Mouse (Mus musculus): ENCODE measurements around the gene Olfr370. TPM values are rescaled to one million over a fixed set of nuclear protein-coding genes. Genes with fewer than 3 reads are reported as not detected.

Olfr370 gene
- total RNA-seq, 1 experiment from 2014 or later, result not detected

DNA sequence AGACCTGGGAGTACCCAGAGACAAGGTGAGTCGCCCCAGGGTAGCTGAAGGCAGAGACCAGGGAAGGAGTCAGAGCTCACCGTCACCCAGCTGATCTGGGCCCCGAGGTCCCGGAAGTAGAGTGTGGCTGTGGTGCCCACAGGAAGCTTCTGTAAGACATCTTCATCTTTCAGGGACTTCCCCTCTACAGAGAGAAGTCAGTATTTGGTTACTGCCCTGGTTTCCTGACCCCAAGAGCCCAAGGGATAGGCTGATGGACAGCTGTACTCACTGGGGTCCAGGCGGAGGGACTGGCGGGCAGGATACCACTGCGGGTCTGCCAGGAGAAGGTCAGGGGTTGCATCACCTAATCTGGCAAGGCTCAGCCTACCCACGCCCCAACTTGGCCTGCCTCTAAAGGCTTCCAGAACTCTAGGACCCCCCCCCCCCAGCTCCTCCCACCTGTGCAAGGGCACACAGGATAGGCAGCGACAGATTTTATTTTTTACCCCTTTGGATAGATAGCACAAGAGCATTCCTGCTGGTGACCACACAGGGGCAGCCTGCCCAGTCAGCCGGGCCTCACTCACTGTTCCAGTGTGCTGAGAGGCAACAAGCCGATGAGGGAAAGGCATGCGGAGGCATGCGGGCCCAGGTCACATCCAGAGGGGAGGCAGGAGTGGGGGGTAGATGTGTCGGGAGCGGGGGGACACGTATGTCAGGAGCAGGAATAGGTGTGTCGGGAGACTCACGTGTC lies 37.7 kb downstream of the Olfr370 start:
- peak; percentile 68 to 71 for ATAC-seq (replicated peaks in 1 of 2; ENCODE audit: insufficient read depth in 1 of 2, low FRiP score in 2 of 2, low TSS enrichment in 1 of 2, low read depth in 1 of 2, poor library complexity in 2 of 2, severe bottlenecking in 2 of 2)

DNA sequence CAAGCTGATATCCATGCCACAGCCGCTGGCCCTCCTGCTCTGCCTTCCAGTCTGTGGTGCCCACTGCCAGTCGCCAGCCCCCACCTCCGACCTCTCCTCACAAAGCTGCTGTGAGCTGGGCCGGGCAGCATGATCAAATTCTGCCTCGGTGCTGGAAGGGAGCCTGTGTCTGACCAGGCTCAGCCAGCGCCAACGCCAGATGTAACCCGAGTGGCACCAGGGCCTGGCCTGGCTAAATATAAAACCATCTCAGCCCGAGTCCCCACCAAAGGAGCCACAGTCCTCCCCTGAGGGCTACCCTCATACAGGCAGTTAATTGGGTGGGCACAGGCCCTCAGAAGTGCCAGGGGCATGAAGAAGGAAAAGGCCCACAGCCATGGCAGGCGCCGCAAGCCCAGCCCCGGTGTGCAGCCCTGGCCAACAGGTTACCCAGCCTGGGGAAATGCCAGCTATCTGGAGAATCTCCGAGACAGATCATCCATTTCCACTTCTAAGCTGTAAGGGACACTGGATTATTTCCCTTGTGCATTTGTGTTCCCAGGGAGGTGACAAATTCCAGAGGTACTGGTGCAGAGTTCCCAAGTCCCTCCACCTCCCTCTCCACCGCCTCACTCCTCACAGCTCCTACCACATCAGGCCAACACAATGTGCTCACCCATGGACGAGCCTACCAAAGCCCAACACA lies 39.2 kb downstream of the Olfr370 start:
- no peak for ATAC-seq (replicated peaks in 1 of 2; ENCODE audit: insufficient read depth in 1 of 2, low FRiP score in 2 of 2, low TSS enrichment in 1 of 2, low read depth in 1 of 2, poor library complexity in 2 of 2, severe bottlenecking in 2 of 2)

DNA sequence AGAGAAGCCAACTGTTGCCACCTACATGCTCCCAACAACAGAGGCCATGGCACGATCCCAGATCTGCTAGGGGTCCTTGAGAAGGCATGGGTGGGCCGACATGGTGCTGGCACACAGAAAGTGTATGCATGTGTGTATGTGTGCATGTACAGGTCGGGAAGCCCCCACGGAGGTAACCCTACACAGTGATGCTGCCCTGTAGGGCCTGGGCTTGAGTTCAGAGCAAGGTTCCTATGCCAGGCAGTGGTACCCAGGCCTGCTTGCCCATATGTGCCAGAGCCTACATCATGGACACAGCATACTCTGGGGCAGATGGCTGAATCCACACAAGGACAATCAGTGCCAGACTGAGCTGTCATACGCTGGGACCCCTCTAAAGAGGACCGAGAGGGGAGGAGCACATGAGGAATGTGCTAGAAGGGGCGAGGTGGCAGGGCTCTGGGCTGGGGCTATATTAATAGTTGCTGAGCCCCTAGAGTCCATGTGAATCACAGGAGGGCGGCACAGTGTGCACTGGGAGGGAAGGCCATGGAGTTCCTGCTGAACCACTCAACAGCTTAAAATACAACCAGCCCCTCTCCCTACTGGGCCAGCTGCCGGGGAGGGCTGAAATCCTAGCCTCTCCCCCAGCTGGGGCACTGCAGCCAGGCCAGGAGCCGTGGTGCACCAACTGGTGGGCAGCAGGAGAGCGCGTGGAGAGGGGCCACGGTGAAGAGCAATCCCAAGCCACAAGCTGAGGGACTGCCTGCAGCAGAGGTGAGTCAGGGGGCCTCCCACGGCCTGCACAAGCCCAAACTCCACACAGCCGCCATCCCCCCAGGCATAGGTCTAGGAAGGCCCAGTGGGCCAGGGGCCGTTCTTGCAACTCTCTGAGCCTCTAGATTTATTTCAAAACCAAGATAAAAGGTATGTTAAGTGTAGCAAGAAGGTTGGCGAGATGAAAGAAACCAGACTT lies 40.3 kb downstream of the Olfr370 start:
- no peak for ATAC-seq (replicated peaks in 1 of 2; ENCODE audit: insufficient read depth in 1 of 2, low FRiP score in 2 of 2, low TSS enrichment in 1 of 2, low read depth in 1 of 2, poor library complexity in 2 of 2, severe bottlenecking in 2 of 2)

DNA sequence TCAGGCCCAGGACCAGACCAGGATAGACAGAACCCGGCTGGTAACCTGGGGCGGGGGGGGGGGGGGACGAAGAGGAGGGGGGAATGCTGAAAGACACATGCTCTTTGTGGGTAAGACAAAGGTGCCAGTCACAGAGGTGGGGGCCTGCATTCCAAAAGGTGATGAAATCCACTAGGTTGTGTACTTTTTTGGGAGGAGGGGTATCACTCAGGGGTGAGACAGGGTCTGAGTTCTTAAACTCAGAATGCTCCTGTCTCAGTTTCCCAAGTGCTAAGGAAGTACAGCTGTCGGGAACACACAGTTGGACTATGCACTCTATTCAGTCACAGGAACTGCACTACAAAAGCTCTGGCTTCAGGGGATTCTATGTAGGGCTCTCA lies 40.9 kb downstream of the Olfr370 start:
- no peak for ATAC-seq (replicated peaks in 1 of 2; ENCODE audit: insufficient read depth in 1 of 2, low FRiP score in 2 of 2, low TSS enrichment in 1 of 2, low read depth in 1 of 2, poor library complexity in 2 of 2, severe bottlenecking in 2 of 2)

DNA sequence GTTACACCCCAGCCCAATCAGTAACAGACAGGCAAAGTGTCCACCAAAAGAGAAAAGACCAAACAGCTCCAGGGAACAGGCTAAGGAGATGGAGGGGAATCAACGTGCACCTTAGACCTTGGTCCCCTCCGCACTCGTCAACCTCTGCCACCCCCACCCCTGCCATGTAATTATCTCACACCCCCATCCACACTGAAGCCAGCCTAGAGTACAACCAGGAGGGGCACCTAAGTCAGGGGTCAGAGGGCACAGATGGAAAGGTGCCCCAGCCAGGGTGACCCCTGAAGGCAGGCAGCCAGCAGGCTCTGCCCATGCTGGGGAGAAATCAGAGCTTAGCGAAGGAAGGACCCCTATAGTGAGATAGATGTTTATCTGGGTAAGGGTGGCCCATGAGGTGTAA lies 41.3 kb downstream of the Olfr370 start:
- no peak for ATAC-seq (replicated peaks in 1 of 2; ENCODE audit: insufficient read depth in 1 of 2, low FRiP score in 2 of 2, low TSS enrichment in 1 of 2, low read depth in 1 of 2, poor library complexity in 2 of 2, severe bottlenecking in 2 of 2)

DNA sequence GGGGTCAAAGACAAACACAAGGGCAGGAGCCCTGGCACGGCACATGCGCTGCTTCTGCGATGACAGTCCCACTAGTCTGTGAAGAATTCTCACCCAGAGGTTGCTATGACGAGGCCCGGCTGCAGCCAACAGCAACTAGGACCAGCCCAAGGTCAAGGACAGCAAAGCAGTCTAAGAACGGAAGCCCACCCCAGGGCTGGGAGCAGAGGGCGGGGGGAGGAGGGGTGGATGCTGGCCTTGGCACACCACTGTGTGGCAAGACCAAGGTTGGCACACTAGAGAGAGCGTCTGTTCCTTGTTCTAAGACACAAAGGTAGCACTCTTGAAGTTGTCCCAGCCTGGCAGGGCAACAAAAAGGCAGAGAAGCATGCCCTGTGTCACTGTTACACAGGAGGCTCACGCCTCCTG lies 41.8 kb downstream of the Olfr370 start:
- no peak; a peak in 1 of 4 replicates for ATAC-seq (replicated peaks in 1 of 2; ENCODE audit: insufficient read depth in 1 of 2, low FRiP score in 2 of 2, low TSS enrichment in 1 of 2, low read depth in 1 of 2, poor library complexity in 2 of 2, severe bottlenecking in 2 of 2)

DNA sequence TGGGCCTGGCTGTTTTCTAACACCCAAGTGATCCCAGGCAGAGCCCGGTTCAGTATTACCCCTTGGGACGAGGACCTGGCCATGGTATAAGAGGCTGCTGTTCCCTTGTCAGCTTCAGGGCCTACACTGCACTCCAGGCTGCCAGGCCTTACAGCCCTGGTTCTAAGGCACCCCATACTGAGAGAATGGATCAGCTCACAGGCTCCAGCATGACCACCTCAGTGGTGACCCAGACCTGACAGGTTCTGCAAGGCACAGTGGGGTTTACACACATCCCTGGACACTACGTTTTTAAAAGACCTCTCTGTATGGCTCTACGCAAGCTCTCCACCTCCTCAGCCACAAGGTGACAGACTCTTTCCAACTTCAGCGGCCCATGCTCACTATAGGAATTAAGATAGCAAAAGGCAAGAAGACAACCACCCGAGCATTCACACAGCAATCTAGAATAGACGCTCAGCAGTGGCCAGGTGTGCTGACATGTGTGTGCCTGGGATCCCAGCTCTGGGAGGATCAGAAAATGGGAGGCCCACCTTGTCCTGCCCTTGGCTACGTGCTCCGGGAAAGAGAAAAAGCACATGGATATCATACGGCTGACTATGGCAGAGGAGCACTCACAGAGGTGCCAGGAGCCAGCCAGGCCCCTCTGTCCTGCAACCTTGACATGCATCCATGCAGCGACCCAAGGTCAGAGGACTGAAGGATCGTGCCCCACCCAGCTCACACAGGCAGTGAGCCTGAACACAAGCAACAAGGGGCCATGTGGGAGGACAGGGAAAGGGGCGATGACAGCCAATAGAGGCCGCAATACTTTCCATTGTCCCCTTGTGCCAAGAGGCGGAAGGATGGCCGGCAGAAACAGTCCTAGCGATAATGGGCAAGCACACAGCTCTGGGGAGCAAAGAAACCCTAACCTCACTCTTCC lies 42.8 kb downstream of the Olfr370 start:
- ATAC-seq (replicated peaks in 1 of 2; ENCODE audit: insufficient read depth in 1 of 2, low FRiP score in 2 of 2, low TSS enrichment in 1 of 2, low read depth in 1 of 2, poor library complexity in 2 of 2, severe bottlenecking in 2 of 2), result no peak

DNA sequence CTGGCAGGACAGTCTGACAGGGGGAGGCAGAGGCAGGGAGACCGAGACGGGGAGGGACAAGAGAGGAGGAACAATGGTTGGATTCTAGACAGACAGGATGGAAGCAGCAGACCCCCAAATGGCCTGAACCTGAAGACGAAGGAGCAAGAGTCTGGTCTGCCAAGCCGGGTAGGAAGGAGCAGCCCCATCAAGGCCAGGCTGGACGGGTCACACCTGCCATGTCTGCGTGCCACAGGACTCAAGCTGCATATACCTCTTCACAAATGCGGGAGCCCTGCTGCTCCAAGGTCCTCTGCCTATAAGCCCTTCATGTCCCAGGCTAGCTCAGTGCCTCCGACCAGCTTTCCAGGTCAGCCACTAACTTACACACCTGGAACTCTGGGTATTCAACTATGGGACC lies 44.1 kb downstream of the Olfr370 start:
- no peak for ATAC-seq (replicated peaks in 1 of 2; ENCODE audit: insufficient read depth in 1 of 2, low FRiP score in 2 of 2, low TSS enrichment in 1 of 2, low read depth in 1 of 2, poor library complexity in 2 of 2, severe bottlenecking in 2 of 2)

DNA sequence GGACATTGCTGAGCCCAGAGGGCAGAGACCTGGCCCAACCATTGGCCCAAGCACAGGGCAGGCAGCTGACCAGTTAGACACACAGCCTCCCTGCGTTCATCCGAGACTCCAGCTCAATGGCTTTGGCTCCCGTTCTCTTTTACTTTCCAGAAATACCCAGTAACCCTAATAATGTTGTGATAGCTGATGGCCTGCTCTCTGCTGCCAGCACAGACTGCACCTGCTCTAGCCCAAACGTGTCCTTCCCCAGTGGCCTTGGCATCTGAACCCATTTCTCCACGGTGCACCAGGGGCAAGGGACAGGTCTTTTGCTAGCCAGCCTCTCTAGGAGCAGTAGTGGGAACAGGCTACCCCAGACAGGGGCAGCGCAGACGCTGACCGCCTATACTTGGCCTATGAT lies 45.2 kb downstream of the Olfr370 start:
- no peak for ATAC-seq (replicated peaks in 1 of 2; ENCODE audit: insufficient read depth in 1 of 2, low FRiP score in 2 of 2, low TSS enrichment in 1 of 2, low read depth in 1 of 2, poor library complexity in 2 of 2, severe bottlenecking in 2 of 2)

DNA sequence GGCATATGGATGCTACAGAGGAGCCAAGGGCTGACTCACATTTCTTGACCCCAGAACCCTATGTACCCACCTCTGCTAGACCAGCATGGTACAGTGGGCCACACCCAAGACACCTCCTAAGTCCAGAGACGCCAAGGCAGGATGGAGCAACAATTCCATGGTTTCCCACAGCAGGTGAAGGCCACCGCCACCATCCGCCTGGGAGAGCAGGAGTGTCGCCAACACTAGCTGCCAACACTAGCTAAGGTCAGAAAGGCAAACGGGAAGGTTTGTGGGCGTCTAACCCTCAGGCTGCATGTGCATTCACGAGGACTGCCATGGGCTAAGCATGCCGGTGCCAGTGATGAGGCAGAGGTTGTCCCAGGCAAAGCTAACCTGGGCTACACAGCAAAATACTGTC lies 46.6 kb downstream of the Olfr370 start:
- ATAC-seq (replicated peaks in 1 of 2; ENCODE audit: insufficient read depth in 1 of 2, low FRiP score in 2 of 2, low TSS enrichment in 1 of 2, low read depth in 1 of 2, poor library complexity in 2 of 2, severe bottlenecking in 2 of 2), result no peak

DNA sequence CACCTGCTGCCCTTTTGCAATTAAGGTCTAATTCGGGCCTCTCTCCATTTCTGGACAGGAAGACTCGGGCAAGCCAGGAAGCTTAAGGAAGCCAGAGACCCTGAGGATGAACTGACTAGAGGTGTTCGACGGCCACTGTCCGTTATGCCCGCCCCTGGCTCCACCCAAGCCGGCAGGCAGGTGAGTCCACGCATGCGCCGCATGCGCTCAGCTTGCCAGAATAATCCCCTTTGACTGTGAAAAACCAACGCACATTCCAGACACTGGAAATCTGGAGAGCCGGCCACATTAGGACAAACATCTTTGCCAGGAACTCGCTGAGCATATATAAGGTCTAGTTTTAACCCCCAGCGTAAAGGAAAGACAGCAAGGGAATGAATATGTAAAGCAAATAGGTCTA lies 47.7 kb downstream of the Olfr370 start:
- ATAC-seq (replicated peaks in 1 of 2; ENCODE audit: insufficient read depth in 1 of 2, low FRiP score in 2 of 2, low TSS enrichment in 1 of 2, low read depth in 1 of 2, poor library complexity in 2 of 2, severe bottlenecking in 2 of 2), result no peak

DNA sequence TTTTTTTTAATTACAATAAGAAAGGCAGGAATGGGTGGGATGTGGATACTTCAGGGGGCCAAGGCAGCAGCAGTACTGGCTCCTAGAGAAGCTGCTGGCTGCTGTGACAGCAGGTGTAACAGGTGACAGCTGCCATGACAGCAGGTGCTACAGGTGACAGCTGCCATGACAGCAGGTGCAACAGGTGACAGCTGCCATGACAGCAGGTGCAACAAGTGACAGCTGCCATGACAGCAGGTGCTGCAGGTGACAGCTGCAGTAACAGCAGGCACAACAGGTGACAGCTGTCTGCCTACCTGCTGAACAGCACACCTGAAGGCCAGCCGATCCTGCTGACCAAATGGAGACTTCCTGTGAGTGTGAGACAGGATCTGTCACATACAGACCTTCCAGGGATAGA lies 49.2 kb downstream of the Olfr370 start:
- no peak for ATAC-seq (replicated peaks in 1 of 2; ENCODE audit: insufficient read depth in 1 of 2, low FRiP score in 2 of 2, low TSS enrichment in 1 of 2, low read depth in 1 of 2, poor library complexity in 2 of 2, severe bottlenecking in 2 of 2)

DNA sequence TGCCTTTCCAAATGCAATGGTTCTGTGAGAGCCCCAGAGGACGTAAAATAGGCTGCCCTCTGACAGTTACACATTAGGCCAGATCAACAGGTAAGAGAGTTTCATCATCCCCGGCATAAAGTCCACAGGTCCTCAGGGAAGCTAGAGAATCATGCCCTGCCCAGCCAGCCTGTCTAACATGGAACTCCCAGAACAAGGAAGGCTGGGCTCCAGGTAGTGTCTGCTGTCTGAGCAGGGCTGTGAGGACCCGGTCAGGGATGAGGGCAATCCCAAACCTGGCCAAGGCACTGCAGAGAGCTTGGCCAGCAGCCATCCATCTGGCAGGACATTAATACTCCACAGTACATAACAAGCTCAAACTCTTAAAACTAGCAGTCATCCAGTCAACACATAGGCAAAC lies 49.8 kb downstream of the Olfr370 start:
- no peak for ATAC-seq (replicated peaks in 1 of 2; ENCODE audit: insufficient read depth in 1 of 2, low FRiP score in 2 of 2, low TSS enrichment in 1 of 2, low read depth in 1 of 2, poor library complexity in 2 of 2, severe bottlenecking in 2 of 2)

DNA sequence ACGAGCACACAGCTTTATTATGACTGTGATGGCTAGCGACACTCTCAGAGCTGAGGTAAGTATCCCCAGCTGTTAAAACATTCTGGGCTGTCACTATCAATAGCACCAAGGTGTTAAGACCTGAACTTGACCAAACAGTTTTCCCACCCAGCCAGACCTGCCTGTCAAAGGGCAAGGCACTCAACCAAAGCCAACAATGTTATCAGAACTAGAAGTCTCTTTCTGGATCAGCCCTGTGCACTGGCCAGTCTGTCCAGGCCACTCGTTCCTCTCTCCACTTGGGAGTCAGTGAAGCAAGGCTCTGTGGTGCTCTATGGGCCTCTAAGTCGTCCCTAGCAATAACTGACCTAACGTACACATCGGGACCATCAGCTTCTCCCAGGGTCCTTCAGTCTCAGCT lies 52.1 kb downstream of the Olfr370 start:
- no peak for ATAC-seq (replicated peaks in 1 of 2; ENCODE audit: insufficient read depth in 1 of 2, low FRiP score in 2 of 2, low TSS enrichment in 1 of 2, low read depth in 1 of 2, poor library complexity in 2 of 2, severe bottlenecking in 2 of 2)

DNA sequence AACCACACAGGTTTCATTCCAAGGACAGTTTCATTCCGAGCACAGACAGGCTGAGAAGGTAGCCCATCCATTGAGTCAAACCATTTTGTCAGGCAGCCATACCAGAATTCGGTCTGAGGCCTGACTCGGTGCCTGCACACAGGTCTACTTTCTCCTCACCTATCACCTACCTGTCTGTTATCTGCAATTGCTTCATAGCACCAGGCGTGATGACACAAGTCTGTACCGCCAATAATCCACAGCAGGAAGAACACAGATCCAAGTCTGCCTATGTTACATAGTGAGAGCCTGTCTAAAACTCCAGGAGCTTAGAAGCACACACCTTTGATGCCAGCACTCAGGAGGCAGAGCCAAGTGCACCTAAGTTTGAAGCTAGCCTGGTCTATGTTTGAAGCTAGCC lies 53.3 kb downstream of the Olfr370 start:
- no peak for ATAC-seq (replicated peaks in 1 of 2; ENCODE audit: insufficient read depth in 1 of 2, low FRiP score in 2 of 2, low TSS enrichment in 1 of 2, low read depth in 1 of 2, poor library complexity in 2 of 2, severe bottlenecking in 2 of 2)

DNA sequence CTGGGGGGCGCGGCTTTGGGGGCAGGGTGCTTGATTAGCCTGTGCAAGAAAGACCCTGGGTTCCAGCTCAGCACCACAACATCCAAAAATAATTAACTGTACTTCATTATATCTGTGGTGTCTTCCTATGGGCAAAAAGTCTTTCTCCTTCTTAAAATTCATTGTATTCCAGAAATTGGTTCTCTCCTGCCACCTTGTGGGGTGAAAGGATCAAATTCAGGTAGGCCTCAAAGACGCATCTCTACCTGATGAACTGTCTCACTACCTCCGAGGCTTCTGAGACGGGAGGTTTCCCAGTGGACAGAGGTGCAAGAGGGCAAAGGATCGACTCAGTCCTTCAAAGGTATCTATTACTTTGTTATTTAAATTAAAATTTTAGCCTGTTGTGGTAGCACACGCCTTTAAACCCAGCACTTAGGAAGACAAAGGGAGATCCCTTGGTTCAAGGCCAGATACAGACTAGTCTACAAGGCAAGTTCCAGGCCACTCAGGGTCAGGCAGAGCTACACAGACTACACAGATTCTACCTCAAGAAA lies 55.0 kb downstream of the Olfr370 start:
- no peak for ATAC-seq (replicated peaks in 1 of 2; ENCODE audit: insufficient read depth in 1 of 2, low FRiP score in 2 of 2, low TSS enrichment in 1 of 2, low read depth in 1 of 2, poor library complexity in 2 of 2, severe bottlenecking in 2 of 2)

DNA sequence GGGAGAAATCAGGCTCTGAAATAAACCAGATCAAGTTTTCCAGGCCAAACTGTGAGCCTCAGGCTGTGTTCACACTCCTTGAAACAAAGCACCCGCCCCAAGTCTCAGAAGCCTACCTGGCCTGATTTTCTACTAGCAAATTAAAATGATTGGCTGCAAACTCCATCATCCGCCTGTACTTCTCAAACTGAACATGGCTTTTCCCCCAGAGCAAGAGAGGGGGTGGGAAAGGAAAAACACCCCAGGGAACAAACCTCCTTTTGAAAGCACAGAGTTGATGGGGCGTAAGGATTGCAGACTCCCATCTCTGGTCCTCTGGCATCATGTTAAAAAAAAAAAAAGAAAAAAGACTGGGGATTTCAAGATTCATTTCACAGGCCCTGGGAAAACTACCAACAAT lies 57.1 kb downstream of the Olfr370 start:
- ATAC-seq (replicated peaks in 1 of 2; ENCODE audit: insufficient read depth in 1 of 2, low FRiP score in 2 of 2, low TSS enrichment in 1 of 2, low read depth in 1 of 2, poor library complexity in 2 of 2, severe bottlenecking in 2 of 2), result no peak

All from hematopoietic stem cell, adult 5-6 weeks (primary cell).